Mouse (Mus musculus) R1 (cell line): Measurements from ENCODE around the gene Tns1.
A peak's percentile ranks its signal among the peaks of the same experiment; 100 is the strongest.

Experiments used
- DNase-seq: peaks from one replicate; pipeline ENCODE4 v3.0.0-alpha.2; 2018; ENCODE audit warnings: low read depth, low spot score

The Tns1 gene

DNA sequence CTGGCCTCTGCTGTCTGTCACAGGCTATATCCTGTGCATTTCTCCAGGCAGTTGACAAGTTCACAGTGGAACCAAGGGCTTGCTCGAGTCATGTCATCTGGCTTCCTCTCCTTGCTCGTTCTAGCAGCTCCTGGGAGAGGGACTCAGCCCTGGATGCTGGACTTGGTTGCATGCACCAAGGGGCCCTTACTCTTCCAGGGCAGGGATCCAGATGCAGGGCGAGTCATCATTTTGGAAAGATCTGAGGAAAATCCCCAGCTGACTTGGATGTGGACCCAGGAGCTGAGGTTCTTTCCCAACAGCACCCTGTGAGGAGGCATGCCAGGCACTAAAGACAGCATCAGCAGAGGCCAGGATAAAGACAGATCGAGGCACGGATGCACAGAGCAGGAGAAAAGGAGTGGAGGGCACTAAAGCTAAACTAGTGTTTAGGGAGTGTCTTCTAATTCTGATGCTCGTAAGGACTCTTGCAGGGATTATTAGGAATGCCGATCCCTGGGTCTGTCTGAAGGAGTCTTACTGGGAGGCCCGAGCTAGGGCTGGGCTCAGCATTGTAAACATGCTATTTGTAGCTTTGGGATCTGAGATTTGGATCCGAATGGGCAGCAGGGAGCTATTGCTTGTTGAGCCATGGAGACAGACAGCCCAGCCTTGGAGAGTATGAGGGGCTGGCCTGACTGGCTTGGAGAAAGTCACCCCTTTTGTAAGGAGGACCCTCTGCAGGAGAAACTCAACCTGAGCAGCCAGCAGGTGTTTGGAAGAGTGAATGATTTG, 165.9 kb downstream of the Tns1 start:
- no peak for DNase-seq

DNA sequence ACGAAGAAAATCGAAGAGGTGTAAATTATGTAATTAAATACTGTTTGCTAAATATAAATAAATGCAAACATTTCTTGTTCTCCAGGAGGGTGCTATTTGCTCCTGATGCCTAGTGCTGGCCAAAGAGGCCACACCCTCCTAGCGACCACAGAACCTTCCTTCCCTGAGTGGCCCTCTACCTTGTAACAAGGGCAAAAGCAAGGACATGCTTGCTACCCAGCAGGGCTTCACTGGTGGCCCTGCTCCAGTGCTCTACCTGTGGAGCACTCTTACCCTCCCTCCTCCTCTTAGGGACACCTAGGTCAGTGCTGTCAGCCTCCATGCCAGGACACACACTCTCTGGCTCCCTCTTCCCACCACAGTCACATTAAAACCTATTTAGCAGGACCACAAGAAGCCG, 166.8 kb downstream of the Tns1 start:
- no peak for DNase-seq

DNA sequence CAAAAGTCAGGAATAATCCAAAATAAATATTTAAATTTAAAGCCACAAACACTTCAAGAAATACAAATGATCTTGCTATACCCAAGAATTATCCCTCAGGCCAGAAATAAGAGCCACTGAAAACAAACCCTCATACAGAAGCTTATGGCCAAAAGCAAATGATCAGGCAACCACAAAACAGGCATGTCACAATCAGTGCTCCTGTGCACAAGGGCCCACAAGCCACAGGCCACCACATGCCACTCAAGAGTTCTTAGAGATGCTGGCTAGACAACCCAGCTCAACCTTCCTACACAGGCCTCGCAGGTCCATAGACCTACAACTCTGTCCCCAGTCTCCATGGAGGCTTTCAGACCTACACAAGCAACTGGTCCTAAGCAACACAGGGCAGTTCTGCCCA, 167.9 kb downstream of the Tns1 start:
- DNase-seq: no peak

DNA sequence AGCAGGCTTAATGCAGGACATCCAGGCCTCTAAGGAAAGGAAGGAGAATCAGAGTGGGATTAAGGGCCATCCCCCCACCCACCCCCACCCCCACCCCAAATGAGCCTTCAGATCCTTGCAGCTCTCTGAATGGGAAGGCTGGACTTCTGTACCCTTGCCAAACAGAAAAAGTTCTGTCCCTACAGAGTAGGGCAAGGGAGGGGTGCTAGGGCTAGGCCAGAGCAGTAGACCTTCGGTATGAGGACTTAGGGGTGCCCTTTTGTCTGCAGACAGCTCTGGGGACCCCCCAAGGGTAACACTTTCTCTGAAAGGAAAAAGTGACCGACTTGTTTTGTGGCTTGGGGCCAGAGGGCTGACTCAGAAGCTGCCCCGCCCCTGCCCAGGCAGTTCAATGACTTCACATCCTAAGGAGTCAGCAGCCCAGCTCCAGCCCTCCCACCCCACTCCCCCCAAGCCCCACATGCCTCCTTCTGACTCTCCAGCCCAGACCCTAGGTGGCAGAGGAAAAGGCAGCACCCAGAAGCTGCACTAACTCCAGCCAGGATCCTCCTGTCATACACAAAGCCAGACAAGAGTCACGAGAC, 168.9 kb downstream of the Tns1 start:
- no peak for DNase-seq

DNA sequence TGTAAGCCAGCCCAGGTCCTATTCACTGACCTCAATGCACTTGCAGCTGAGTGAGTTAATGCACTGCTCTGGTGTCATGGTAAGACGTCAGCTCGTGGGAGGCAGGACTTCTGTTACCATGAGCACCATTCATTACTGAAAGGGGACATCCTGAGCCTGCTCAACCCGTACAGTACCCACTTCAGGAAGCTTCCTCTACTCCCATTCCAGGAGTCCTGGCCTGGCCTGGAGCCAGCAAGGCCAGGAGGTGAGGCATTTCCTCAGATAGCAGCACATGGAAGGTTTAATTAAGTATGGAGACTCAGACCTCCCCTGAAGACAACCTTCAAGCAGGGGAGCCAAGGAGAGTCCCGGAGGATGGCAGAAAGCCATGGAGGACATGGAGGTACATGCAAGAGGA, 169.6 kb downstream of the Tns1 start:
- DNase-seq: no peak

DNA sequence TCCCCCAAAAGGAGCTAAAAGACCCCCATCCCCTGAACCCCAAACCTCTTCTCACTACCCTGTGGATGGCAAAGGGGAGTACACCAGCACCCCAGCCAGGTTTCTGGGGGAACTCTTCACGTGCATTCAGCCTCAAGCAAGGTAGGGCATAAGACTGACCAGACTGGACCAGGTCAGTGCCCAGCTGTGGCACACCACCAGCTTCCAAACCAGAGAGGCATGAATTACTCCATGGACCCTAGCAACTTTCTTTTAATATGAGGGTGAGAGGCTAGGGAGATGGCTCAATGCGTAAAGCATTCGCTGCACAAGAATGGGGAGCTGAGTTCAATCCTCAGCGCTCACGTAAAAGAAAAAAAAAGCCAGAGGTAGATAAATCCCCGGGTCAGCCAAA, 170.2 kb downstream of the Tns1 start:
- no peak for DNase-seq

DNA sequence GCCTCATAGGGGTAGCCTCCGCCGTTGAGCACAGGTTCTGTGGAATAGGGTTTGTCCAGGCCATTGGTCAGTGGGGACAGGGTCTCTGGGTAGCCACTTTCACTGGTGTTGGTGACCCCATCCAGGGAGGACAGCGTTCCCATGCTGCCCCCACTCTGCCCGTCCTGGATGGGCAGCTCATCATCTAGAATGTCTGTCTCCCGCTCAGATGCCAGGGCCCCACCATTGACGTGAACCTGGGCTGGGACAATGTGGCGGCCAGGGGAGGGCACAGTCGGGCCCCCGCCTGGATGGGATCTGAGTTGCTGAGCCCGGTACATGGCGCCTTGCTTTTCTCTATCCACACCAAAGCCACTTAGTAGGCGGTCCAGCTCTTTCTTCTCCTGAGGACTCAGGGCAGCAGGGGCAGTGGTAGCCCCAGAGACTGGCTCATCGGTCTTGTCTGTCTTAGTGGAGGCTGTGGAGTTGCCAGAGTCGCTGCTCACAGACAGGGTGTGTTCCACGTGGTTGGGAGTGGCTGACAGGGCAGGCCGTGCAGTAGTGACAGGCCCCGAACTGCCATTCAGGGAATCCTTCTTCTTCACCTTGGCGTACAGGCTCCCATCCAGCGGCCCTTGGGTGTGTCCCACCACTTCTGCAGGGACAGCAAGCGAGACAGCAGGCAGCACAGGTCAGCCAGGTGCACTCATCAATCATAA, 170.8 kb downstream of the Tns1 start:
- no peak for DNase-seq

DNA sequence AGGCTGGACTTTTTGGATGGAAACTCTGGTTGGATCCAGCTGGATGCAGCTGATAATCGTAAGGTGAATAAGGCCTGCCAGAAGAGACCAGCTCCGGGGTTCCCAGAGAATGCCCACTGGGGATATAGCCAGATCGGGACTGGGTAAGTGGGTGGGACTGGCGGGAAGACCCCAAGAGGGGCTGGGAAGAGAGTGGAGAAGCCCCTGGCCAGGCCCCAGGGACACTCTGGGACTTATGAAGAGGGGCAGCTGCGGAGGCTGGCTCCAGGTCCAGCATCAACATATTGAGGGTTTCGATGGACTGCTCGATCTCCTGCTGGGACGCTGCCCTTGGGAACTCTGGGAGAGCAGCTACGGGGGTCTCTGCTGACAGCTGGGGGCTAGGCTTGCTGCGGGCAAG, 171.7 kb downstream of the Tns1 start:
- DNase-seq: no peak

DNA sequence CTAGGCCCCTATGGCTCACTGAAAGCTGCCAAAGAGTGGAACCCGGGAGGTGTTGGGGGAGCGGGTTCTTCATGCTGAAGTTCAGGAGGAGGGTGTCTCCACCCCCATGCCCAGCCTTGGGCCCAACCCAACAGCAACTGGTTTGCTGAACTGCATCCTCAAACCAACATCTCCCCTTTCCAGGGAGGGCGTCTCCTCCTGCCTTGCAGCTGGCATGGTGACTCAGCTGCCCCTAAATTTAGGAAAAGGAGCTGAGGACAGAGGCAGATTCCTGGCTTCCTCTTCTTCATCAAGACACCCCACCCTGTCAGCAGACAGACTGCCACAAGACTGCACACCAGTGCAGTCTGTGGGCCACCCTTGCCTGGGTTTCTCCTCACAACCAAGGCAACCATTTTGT, 173.1 kb downstream of the Tns1 start:
- no peak for DNase-seq

DNA sequence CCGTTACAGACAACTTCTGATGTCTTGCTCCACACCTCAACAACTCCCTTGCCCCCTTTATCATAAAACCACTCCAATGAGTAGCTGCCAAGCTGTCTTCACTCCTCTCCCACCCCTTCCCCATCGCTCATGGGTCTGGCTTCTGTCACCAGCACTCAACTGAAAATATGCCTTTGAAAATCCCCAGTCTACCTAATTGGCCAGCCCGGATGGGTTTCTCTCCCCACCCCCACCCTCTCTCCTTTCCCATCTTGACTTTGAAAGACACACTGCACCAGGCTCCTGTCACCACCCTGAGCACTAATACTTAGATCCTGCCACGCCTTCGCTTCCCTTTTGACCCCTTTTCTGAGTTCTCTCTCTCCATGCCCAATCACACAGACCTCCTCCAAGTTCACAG, 175.5 kb downstream of the Tns1 start:
- peak; percentile 43 for DNase-seq

DNA sequence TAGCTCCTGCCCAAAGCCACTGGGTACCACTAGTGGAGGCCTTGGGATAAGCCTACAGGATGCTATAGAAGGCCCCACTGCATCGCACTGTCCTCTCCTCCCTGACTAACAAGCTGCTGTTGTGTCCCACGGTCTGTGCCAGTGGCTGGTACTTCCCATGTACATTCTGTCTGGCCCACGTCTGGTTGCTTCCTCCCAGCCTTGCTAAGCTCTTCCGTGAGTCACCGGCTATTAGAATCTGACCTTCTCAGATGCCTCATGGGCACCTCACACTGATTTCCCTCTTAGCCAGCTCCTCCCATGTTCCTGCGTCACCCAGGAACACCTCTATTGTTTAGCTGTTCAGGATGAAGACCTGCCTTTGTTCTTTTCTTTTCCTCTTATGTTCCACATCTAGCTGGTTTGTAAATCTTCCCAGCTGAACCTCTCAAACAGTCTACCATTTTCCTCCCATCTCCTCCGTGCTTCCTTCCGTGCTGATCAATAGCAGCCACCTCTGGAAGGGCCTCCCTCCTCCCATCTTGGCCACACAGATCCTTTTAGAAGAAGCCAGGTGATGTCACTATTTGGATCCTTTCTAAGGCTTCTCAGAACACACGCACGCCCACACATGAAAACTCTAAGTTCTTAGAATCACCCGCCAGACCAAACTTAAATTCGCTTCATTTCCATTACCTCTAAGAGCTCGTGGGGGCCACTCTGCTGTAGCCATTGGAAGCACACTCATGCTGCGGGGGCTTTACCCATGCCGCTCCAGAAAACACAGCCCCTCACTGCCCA, 176.5 kb downstream of the Tns1 start:
- DNase-seq: peak; percentile 51

DNA sequence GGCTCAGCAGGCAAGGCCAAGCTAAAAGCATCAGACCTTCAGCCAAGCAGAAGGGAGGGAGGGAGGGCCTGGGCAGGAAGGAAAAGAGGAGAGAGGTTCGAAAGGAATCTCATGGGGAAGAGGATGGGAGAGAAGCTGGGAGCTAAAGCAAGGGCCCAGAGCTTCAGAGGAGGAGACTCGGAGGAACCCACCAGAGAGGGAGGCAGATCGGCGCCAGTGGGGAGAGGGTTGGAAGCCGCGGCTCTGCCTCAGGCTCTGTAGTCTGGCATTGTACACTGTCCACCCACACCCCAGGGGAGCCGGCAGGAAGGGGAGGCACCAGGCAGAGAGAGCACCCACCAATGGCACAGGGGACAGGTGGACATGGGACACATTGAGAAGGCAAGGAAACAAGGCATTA, 177.5 kb downstream of the Tns1 start:
- no peak for DNase-seq

DNA sequence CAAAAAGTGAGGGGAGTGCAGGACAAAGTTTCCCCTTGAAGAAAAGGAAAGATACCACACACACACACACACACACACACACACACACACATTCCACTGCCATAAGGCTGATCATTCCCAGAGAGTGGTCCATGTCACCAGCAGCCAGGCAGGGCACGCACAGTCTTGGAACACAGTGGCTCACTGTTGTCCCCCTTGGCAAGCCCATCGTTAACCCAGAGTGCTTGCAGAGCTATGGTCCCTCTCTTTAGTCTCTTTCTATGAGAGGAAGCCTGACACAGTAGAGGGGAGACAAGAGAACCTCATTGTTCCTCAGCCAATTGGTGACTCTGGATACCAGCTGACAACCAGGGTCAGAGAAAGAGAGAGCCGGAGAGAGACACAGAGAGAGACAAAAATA, 179.9 kb downstream of the Tns1 start:
- no peak for DNase-seq

DNA sequence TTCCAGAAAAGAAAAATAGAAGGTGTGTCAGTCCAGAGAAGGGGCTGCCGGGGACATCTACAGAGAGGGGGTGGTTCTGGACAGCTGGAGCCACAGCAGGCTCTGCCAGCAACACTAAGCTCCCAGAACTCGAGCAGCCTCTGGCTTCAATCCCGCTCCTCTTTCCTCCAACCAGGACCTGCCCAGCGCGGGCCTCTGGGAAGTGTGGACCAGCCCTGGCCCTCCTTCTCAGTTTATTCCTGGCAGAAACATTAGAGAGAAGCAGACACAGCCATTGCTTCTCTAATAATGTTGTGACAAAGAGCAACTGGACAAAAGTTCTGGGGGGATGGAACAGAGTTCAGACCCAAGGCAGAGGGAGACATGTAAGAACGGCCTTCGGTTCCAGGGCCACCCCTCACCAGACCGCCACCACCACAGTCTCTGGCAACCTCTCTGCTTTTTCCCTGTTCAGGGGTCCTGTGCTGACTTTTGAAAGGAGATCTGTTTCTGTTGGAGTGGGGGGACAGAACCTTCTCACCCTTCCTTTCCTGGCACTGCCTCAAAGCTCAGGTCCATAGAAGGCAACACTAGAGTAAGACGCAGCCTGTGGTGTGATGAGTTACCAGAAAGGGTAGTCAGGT, 180.5 kb downstream of the Tns1 start:
- DNase-seq: no peak

DNA sequence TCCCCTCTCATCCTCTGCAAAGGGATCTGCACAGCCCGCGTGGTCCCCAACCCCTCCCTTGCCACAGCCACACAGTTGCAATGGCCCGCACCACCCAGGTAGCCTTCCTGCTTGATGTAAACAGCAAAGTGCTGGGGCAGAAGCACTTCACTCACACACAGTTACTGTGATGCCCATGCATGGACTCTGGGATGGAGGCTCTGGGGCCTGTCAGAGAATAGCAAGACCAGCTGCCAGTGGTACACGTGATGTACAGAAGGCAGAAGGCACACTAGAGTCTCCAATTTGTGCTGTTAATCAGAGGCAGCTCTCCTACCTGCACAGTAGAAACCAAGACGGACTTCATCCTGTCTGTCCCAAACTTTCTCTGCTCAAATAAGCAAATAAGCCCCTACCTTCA, 181.0 kb downstream of the Tns1 start:
- DNase-seq: no peak

DNA sequence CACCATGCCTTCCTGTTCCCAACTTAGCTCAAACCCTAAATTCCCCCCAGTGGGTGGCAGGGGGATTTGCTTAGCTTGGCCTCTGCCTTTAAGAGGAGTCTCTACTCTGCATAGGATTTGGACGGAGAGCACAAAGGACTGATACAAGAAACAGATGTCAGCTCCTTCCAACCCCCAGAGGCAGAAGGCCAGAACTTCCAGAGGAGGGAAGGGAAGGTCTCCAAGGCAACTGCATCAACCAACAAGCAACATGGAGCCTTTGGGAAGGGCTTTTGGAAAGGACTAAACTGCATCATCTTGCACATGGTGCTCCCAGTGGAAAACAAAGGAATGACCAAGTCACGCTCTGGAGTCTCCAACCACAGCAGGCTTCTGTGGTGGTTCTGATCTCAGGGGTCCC, 182.0 kb downstream of the Tns1 start:
- peak; percentile 31 for DNase-seq

DNA sequence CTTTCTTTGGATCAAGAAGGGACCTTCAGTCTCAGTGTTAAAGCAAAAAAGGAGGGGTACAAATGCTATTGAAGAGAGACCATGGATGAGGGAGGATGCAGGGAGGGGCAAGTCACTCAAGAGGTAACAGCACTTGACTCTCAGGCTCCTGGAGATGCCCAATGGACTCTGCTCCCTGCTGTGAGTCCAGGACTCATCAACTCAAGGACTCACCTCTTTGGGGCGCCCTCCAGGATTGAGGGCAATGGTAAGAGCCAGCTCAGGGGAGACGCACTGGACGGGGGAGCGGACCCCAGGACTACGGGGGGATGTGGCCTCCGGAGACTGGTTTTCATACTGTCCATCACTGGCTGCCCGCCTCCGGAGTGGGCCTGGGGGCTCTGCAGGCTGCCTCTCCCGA, 182.6 kb downstream of the Tns1 start:
- no peak for DNase-seq

DNA sequence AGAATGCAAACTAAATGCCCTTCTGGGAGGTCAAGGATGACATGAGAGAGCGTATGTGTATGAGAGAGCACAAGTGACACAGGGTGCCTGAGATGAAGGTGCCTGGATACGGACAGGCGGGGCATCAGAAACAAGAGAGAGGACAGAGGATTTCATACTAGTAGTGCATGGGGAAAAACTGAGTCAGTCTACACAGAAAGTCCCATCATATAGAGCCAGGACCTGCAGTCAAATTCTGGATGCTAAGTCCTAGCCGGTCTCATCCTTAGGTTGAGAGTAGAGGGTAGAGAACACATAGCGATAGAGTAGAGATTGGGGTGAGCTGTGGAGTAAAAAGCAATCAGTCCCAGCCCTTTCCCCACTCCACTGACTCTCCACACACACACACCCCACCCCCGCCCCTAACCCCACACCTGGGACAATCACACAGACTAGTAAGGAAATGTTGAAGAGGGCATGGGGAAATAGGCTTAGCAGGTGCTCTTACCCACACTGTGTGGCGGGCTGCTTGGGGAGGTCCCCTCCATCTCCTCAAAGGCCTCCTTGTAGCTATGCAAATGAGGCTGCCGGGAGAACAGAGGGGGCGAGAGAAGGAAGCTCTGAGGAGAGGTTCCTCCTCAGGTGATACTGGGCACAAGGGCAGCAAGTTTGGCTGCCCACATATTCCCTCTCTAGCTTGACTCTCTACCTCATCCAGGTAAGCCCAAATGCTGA, 183.6 kb downstream of the Tns1 start:
- no peak for DNase-seq

DNA sequence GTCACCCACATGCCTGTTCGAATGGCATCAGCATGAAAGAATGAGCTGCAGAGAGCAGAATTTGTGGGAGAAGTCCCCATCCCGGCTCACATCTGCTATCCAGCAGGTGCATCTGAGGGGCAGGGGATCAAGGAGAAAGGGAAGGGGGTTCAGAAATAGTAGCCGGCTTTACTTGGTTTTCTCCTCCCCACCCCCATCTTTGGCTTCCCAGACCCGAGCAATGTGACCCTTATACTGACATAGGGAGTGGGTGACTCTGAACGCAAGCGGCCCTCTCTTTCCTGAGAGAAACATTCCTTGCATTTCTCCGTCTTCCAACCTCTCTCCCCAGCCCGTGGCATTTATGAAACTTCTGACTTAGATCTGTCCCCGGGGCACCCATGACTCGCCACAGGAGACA, 185.7 kb downstream of the Tns1 start:
- no peak for DNase-seq

DNA sequence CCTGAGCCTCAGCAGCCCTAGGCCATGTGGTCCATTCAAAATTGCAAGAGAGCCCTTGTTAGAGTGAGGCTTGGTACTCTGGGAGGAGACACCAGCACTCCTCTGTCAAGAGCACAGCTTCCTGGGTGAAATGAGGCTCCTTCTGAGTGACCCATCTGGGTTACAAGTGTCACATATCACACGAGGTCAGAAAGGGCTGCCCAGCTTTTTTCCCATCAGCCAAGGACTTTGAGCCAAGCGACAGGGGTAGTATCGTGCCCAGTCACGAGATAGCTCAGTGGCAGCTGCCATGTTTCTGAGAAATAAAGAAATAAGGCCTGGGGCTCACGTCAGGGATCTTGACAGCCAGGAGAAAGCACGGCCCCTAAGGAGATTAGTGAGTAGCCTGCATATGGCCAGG, 186.4 kb downstream of the Tns1 start:
- DNase-seq: no peak

DNA sequence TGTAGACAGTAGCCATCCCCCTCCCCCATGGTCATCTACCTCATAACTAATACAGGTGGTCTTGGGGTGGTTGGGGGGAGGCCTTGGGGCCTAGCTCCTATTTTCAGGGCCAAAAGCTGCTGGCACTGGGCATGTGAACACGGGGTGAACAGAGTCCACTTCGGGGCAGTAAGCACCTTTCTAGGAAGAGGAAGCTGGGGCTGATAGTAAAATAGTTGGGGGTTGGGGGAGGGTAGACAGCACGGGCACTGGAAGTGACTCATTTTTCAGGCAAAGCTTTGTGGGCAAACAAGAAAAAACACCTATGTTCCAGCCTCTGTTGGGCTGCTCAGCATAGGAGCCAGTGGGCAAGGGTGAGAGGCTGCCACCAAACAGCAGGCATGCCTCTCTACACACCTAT, 187.7 kb downstream of the Tns1 start:
- DNase-seq: no peak
